Mouse (Mus musculus): ENCODE data around the gene Plekhg3.

Plekhg3 gene

GRCm38 (mm10) chr12:76552958-76553357 is 22.3 kb downstream of the Plekhg3 start:
- no peak for DNase-seq (ENCODE audit: low spot score)

- DNase-seq (ENCODE audit: low spot score), result no peak
These were observed 23.2 kb downstream of the Plekhg3 start for GRCm38 (mm10) chr12:76553917-76554316.

GRCm38 (mm10) chr12:76554392-76554791 is 23.7 kb downstream of the Plekhg3 start:
- peak; percentile 44 for DNase-seq (ENCODE audit: low spot score)

GRCm38 (mm10) chr12:76554871-76555386 is 24.2 kb downstream of the Plekhg3 start:
- DNase-seq (ENCODE audit: low spot score), result no peak

- no peak for DNase-seq (ENCODE audit: low spot score)
These were observed 25.5 kb downstream of the Plekhg3 start for GRCm38 (mm10) chr12:76556187-76556586.

- no peak for DNase-seq (ENCODE audit: low spot score)
These were observed 26.2 kb downstream of the Plekhg3 start for GRCm38 (mm10) chr12:76556745-76557389.

GRCm38 (mm10) chr12:76558206-76558605 is 27.5 kb downstream of the Plekhg3 start:
- peak; percentile 56 for DNase-seq (ENCODE audit: low spot score)

- DNase-seq (ENCODE audit: low spot score), result no peak
These were observed 31.5 kb downstream of the Plekhg3 start for GRCm38 (mm10) chr12:76562196-76562595.

GRCm38 (mm10) chr12:76566284-76566683 is 35.6 kb downstream of the Plekhg3 start:
- DNase-seq (ENCODE audit: low spot score), result no peak

GRCm38 (mm10) chr12:76570221-76570940 is 39.7 kb downstream of the Plekhg3 start:
- no peak for DNase-seq (ENCODE audit: low spot score)

- DNase-seq (ENCODE audit: low spot score), result peak; percentile 28
These were observed 40.6 kb downstream of the Plekhg3 start for GRCm38 (mm10) chr12:76571266-76571665.

- no peak for DNase-seq (ENCODE audit: low spot score)
These were observed 41.9 kb downstream of the Plekhg3 start for GRCm38 (mm10) chr12:76572261-76573251.

GRCm38 (mm10) chr12:76573381-76573780 is 42.7 kb downstream of the Plekhg3 start:
- no peak for DNase-seq (ENCODE audit: low spot score)

GRCm38 (mm10) chr12:76574815-76575214 is 44.1 kb downstream of the Plekhg3 start:
- DNase-seq (ENCODE audit: low spot score), result no peak

GRCm38 (mm10) chr12:76576061-76576460 is 45.4 kb downstream of the Plekhg3 start:
- no peak for DNase-seq (ENCODE audit: low spot score)

GRCm38 (mm10) chr12:76576806-76577205 is 46.1 kb downstream of the Plekhg3 start:
- no peak for DNase-seq (ENCODE audit: low spot score)

GRCm38 (mm10) chr12:76577858-76578257 is 47.2 kb downstream of the Plekhg3 start:
- no peak for DNase-seq (ENCODE audit: low spot score)

- DNase-seq (ENCODE audit: low spot score), result no peak
These were observed 47.8 kb downstream of the Plekhg3 start for GRCm38 (mm10) chr12:76578465-76578864.

GRCm38 (mm10) chr12:76579806-76580205 is 49.1 kb downstream of the Plekhg3 start:
- DNase-seq (ENCODE audit: low spot score), result no peak

GRCm38 (mm10) chr12:76582139-76582538 is 51.4 kb downstream of the Plekhg3 start:
- no peak for DNase-seq (ENCODE audit: low spot score)

- DNase-seq (ENCODE audit: low spot score), result no peak
These were observed 52.1 kb downstream of the Plekhg3 start for GRCm38 (mm10) chr12:76582841-76583240.

GRCm38 (mm10) chr12:76583454-76583853 is 52.8 kb downstream of the Plekhg3 start:
- no peak for DNase-seq (ENCODE audit: low spot score)
